Mouse (Mus musculus) forebrain, embryonic 11.5 days (tissue): ENCODE data around the gene Fgf9. TPM values are rescaled to one million over a fixed set of nuclear protein-coding genes. Genes with fewer than 3 reads are reported as not detected.

Experiments
- ATAC-seq: fragments of 200-750 bp; cut with Nextera tagmentation; replicated peaks from 2 replicates; pipeline ENCODE4 v1.8.0; 2017; ENCODE audit warnings: moderate TSS enrichment; ENCODE audit not compliant: low FRiP score
- DNase-seq: peaks from one replicate; pipeline ENCODE4 v3.0.0-alpha.2; 2017; ENCODE audit warnings: low spot score
- H3K27ac ChIP-seq: fragments of 300-500 bp; sonication (generic); 2 replicates; pipeline ENCODE4 v1.5.1; 2014; ENCODE audit warnings: low read depth, low read length
- H3K27me3 ChIP-seq: fragments of 300-500 bp; sonication (generic); 2 replicates; pipeline ENCODE4 v1.6.1; 2014; ENCODE audit warnings: mild to moderate bottlenecking, low read length, mixed read lengths; ENCODE audit not compliant: control insufficient read depth, insufficient read depth
- H3K36me3 ChIP-seq: fragments of 300-500 bp; sonication (generic); 2 replicates; pipeline ENCODE4 v1.6.1; 2014; ENCODE audit warnings: mild to moderate bottlenecking, low read length, moderate library complexity, mixed read lengths; ENCODE audit not compliant: control insufficient read depth, insufficient read depth
- H3K4me1 ChIP-seq: fragments of 300-500 bp; sonication (generic); replicated peaks from 2 replicates; pipeline ENCODE4 v1.6.1; 2014; ENCODE audit warnings: low read length, mixed read lengths; ENCODE audit not compliant: control insufficient read depth, insufficient read depth
- H3K4me2 ChIP-seq: fragments of 300-500 bp; sonication (generic); 2 replicates; pipeline ENCODE4 v1.6.1; 2014; ENCODE audit warnings: low read depth, mild to moderate bottlenecking, low read length, moderate library complexity, mixed read lengths; ENCODE audit not compliant: severe bottlenecking
- H3K4me3 ChIP-seq: fragments of 300-500 bp; sonication (generic); 2 replicates; pipeline ENCODE4 v1.5.1; 2014; ENCODE audit warnings: low read depth, low read length
- H3K9ac ChIP-seq: fragments of 300-500 bp; sonication (generic); 2 replicates; pipeline ENCODE4 v1.6.1; 2014; ENCODE audit warnings: low read length
- H3K9me3 ChIP-seq: fragments of 300-500 bp; sonication (generic); 2 replicates; pipeline ENCODE4 v1.6.1; 2016; ENCODE audit warnings: low read length, mixed read lengths; ENCODE audit not compliant: control insufficient read depth
- WGBS: fragments of 180-500 bp; shearing (Covaris S2); extraction: QIAGEN DNeasy Blood & Tissue Kit; methylation state at CpG from one replicate; pipeline ENCODE4 v1.1.7; 2014; 5-methylcytosine and 5-hydroxymethylcytosine counted together
- polyA plus RNA-seq: library from polyadenylated mRNA; unstranded; fragments of >200 nt; fragmentation: Nextera tagmentation; extraction: Ambion mirVana; gene quantifications from 2 replicates; pipeline ENCODE4 v1.2.1, GENCODE M21; 2014

Fgf9 gene
- polyA plus RNA-seq, 1 experiment from 2014 or later, result 2.2 TPM

DNA sequence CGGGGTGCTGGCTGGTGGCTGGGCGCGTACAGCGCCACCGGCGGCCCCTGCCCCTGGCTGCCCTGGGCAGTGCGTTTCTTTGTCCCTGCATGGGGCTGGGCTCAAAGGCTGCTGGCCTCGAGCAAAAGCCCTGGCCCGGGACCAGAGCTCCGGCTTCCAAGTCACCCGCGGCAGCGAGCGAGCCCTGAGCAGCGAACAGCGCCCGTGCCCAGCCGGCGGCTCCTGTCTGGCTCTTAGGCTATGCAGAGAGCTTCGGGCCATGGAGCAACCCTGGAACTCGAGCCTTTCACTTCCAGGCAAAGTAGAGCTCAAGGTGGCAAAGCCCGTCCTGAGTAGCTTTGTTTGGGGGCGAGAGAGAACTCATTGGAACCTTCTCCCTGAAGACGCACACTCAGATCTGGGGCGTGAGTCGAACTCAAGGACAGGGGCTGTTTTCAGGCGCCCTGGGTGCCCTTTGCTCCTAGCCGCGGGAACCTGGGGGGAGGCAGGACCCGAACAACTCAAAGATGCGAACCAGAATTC, 834 bp downstream of the Fgf9 start:
- Histone ChIP-seq H3K27me3 (peaks cover 57% of the 10 kb centered on the region), H3K36me3 (no peaks in the 10 kb centered on the region), H3K9me3 (no peaks in the 10 kb centered on the region), H3K9ac (peak overlapping the region; percentile 55), H3K4me3 (peak overlapping the region; percentile 49), H3K4me2 (peak overlapping the region; percentile 81), H3K4me1 (peaks cover 15% of the 10 kb centered on the region), H3K27ac (no peak overlapping the region)
- WGBS, result under 1% methylated on average over 31 of the region's 31 CpGs
- peak; percentile 19; the same call in 1 of the 2 replicates for ATAC-seq
- peak; percentile 79 for DNase-seq

DNA sequence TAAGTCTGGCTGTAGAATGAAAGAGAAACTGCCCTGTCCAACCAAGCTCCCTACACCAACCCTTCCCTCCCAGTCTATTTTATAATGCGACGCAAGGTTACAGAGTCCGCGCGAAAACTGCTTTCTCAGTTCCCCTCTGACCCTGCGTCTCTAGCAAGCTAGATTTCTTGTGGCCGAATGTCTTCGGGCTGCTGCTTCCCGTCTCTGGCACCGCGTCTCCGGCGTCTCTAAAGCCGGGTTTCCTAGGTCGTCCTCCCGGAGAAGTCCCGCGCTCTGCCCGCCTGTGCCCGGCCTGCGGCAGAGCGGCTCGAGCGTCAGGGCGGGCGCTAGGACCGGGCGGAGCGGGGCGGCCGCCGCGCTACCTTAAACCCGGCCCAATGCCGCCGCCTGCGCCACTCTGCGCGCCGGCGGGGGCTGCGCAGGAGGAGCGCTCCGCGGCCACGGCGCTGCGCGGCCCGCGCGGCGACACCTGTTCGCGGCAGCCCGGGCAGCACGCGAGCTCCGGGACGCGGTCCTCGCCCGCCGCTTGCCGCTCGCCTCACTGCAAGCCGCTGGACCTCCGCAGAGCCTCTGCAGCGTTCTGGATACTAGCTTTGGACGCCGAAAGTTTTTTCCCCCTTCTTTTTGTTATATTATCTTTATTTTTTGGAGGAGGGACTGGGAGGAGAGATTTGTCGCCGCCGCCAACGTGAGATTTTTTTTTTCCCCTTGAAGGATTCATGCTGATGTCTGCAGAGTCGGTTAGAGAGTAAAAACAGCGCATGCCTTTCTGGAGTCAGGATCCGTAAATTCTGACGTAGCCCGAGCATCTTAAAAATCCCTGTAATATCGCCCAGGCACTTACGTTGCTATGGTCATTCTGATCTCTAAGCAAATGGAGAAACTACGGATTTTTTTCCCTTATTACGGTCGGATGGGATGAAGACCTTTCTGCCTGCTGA, 1.8 kb downstream of the Fgf9 start:
- WGBS, result under 1% methylated on average over 85 of the region's 85 CpGs
- Histone ChIP-seq H3K36me3 (no peaks in the 10 kb centered on the region), H3K9me3 (no peaks in the 10 kb centered on the region), H3K4me2 (peak overlapping the region; percentile 81), H3K9ac (peak overlapping the region; percentile 52; the same call in 1 of the 2 replicates), H3K27me3 (peaks cover 66% of the 10 kb centered on the region), H3K4me1 (peaks cover 18% of the 10 kb centered on the region), H3K4me3 (peak overlapping the region; percentile 49), H3K27ac (no peak overlapping the region)
- DNase-seq (peak; percentile 87), ATAC-seq (peak; percentile 81)

DNA sequence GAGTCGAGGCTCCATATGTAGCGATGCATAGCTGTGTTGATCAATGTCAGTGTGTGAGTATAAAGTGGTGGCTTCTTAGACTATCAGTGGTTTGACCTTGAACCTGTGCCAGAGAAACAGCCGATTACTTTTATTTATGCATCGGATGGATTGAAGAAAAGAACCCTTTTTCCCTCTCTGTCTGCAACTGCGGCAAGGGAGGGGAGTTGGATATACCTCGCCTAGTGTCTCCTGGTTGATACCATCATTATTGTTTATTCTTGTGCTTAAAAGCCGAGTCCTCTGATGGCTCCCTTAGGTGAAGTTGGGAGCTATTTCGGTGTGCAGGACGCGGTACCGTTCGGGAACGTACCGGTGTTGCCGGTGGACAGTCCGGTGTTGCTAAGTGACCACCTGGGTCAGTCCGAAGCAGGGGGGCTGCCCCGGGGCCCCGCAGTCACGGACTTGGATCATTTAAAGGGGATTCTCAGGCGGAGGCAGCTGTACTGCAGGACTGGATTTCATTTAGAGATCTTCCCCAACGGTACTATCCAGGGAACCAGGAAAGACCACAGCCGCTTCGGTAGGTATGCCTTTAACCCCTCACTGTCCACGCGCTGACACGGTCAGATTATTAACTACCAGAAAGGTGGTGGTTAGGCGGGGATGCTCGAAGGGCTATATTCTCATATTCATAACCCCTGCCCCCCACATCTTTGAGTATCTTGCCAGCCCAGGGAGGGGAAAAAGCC, 2.6 kb downstream of the Fgf9 start:
- peak; percentile 61 for DNase-seq
- no peak overlapping the region for H3K9ac ChIP-seq
- under 1% methylated on average over 29 of the region's 29 CpGs for WGBS

DNA sequence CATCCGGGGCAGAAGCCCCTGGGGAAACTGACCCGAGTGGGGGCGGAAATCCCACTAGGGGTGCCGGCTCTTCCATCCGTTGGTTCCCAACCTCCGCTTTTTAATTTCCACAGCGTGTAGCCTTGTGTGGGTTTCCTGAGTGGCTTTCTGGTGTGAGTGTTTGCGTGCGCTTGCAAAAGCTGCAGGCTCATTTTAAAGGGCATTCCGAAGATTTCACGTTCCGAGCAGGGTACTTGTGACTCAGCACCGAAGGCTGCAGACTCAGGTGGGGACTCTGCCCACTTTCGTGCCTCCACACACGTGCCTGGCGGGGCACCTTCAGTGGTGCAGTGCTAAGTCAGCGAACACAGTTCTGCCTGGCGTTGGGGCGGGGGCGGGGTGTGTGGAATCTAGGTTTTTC, 3.6 kb downstream of the Fgf9 start:
- Histone ChIP-seq H3K4me2 (peak overlapping the region; percentile 29; the same call in 1 of the 2 replicates), H3K36me3 (no peaks in the 10 kb centered on the region), H3K9ac (no peak overlapping the region), H3K9me3 (no peaks in the 10 kb centered on the region), H3K4me3 (peak overlapping the region; percentile 14; the same call in 1 of the 2 replicates), H3K4me1 (peaks cover 18% of the 10 kb centered on the region), H3K27me3 (peaks cover 79% of the 10 kb centered on the region), H3K27ac (no peak overlapping the region)
- under 1% methylated on average over 20 of the region's 20 CpGs for WGBS
- DNase-seq (peak; percentile 57), ATAC-seq (no peak)

More for the DNA sequence above, 2.6 kb downstream of the Fgf9 start:
- Histone ChIP-seq H3K4me1 (peaks cover 18% of the 10 kb centered on the region), H3K9me3 (no peaks in the 10 kb centered on the region), H3K36me3 (no peaks in the 10 kb centered on the region), H3K27me3 (peaks cover 74% of the 10 kb centered on the region), H3K4me2 (peak overlapping the region; percentile 81), H3K27ac (no peak overlapping the region), H3K4me3 (peak overlapping the region; percentile 49)
- no peak for ATAC-seq

DNA sequence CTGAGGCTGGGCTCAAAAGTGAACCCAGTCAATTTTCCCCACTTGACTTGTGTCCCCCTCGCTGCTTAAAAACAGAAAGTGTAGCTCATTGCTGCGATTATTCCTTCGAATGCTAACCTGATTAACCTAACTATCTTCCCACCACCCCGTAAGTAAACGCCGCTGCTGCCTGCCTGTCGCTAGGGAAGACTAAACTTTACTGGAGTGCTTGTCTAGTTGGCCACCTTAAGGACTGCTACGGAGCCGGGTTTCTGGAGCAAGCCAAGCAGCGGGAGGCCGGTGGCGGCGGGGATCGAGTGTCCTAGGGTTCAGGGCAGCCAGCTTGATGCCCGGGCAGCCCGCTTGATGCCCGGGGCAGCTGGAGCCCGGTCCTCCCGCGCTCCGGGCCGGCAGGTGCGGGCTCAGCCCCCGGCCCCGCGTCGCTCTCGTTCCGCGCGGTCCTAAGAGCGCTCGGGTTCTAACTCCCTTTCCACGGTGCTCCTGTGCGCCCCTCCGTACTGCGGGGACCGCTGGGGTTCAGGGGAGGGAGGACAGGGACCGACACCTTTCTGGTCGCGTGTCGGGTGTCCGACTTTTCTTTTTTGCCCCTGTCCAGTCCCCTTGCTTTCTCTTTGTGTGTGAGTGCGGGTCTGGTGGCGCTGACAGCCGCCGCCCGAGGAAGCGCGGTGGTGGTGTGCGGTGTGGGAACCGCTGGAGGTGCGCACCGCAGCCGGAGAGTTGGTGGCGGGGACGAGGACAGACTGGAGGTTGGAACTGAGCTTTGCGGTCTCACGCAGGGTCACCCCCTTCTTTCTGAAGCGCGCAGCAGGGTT, 4.5 kb downstream of the Fgf9 start:
- under 1% methylated on average over 60 of the region's 61 CpGs for WGBS
- Histone ChIP-seq H3K36me3 (no peaks in the 10 kb centered on the region), H3K4me2 (peak overlapping the region; percentile 93), H3K4me1 (peaks cover 18% of the 10 kb centered on the region), H3K27me3 (peaks cover 72% of the 10 kb centered on the region), H3K27ac (no peak overlapping the region), H3K9me3 (no peaks in the 10 kb centered on the region), H3K9ac (peak overlapping the region; percentile 53), H3K4me3 (peak overlapping the region; percentile 49)
- DNase-seq (peak; percentile 73), ATAC-seq (peak; percentile 15; the same call in 1 of the 2 replicates)

DNA sequence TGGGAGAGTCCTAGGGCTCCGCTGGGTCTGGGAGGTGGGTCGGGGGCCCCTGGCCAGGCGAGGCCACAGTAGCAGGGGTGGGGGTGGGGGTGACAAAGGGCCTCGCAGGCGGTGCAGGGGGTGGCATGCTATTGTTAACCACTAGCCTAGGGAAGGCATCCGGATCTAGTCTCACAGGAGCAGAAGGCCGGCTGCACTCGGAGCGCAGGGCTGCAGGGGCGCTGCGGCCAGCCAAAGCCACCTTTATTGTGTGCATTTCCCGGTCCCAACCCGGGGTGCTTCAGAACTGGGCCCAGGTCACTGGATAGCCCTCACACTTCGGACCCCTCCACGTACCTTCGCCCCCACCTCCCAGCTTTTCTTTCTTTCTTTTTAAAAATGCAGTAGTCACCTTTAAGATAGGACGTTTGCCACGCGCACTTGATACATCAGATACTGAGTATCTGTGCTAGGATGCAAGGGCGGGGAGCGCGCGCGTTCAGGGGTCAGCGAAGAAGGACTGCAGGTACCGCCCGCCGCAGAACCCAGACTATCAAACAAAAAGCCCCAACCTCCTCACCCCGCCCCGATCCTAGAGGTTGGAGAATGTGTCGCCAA, 5.2 kb downstream of the Fgf9 start:
- DNase-seq (peak; percentile 64), ATAC-seq (peak; percentile 4; the same call in 1 of the 2 replicates)
- Histone ChIP-seq H3K27me3 (peaks cover 66% of the 10 kb centered on the region), H3K9me3 (no peaks in the 10 kb centered on the region), H3K9ac (peak overlapping the region; percentile 53), H3K27ac (no peak overlapping the region), H3K4me1 (peaks cover 13% of the 10 kb centered on the region), H3K4me2 (peak overlapping the region; percentile 93), H3K4me3 (peak overlapping the region; percentile 49), H3K36me3 (no peaks in the 10 kb centered on the region)
- 1% methylated on average over 30 of the region's 31 CpGs for WGBS

DNA sequence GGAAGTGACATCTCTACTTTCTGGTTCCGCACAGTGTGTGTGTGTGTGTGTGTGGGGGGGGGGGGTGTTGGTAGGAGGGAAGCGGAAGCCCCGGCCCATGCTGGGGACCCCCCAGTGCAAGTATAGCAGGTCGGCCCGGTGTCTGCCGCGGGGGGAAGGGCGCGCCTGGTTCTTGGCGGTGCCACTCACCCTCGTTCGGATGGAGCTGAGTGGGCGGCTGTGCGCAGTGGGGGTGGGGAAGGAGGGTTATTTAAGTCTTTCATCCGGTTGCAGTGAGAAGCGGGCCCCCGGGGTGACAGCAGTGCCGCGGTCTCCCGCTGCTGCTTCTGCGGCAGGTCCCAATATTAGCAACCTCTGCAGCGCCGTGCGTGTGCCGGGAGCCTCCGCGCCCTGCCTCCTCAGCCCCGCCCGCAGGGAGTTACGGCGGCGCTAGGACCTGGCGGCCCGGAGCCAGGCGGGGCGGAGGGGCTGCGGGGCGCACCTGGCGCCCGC, 5.7 kb downstream of the Fgf9 start:
- H3K27ac ChIP-seq, result no peak overlapping the region
- peaks cover 64% of the 10 kb centered on the region for H3K27me3 ChIP-seq
- peak; percentile 75 for ATAC-seq
- H3K4me3 ChIP-seq, result peak overlapping the region; percentile 49
- no peaks in the 10 kb centered on the region for H3K36me3 ChIP-seq
- peak overlapping the region; percentile 53 for H3K9ac ChIP-seq
- H3K4me2 ChIP-seq, result peak overlapping the region; percentile 93
- H3K9me3 ChIP-seq, result no peaks in the 10 kb centered on the region
- DNase-seq, result peak; percentile 79
- whole genome bisulfite sequencing, result under 1% methylated on average over 37 of the region's 40 CpGs
- peaks cover 11% of the 10 kb centered on the region for H3K4me1 ChIP-seq
